Mouse (Mus musculus): ENCODE measurements around the gene Olfr106-ps. TPM values are rescaled to one million over a fixed set of nuclear protein-coding genes. Genes with fewer than 3 reads are reported as not detected.

Gene Olfr106-ps
- total RNA-seq (2022), result not detected

DNA sequence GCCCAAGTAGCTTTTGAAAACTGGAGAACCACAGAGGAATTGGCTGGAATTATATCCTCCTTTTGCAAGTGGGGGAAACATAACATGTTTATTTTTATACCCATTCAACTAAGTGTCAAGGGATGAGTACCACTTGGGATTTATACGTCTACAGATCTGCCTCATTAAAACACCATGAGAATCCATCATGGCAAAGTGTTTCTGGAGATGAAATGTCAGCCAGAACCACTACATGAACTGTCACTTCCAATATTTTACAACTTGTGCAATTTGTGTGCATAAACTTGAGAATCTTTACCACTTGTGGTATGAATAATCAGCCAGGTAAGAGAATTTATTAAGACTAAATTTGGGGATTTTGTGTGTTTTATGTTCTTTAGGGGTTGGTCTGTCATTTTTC lies at the start of gene Olfr106-ps:
Gene Olfr106-ps, plus strand, starts transcription at position 301 of the 400 bp plus-strand sequence.
- DNase-seq, result no peak

DNA sequence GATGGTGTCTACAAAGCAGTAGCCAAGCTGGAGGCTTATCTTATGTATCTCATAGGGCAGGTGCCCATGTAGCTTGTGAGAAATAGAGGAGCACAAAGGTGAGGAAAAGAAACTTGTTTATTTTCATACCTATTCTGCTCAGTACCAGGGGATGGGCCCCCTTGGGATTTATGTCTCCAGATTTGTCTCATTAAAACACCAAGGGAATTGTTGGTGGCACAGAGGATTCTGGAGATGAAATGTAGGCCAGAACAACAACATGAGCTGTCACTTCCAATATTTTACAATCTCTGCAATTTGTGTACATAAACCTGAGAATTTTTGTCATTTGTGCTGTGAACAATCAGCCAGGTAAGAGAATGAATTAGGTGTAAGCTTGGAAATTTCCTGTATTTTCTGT lies 30.9 kb upstream of the Olfr106-ps start, which contains the start of gene Olfr104-ps:
Gene Olfr104-ps, plus strand, starts transcription at position 301 of the 400 bp plus-strand sequence.
- no peak for DNase-seq

DNA sequence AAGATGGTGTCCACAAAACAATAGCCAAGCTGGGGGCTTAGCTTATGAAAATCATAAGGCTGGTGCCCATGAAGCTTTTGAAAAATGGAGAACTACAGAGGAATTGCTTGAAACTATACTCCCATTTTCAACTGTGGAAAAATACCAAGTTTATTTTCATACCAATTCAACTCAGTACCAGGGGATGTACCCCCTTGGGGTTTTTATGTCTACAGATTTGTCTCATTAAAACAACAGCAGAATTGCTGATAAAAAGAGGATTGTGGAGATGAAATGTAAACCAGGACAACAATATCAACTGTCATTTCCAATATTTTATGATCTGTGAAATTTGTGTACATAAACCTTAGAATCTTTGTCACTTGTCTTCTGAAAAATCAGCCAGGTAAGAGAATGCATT lies 11.5 kb upstream of the Olfr106-ps start, which contains the start of gene Olfr105-ps:
Gene Olfr105-ps, plus strand, starts transcription at position 301 of the 400 bp plus-strand sequence.
- DNase-seq, result no peak

DNA sequence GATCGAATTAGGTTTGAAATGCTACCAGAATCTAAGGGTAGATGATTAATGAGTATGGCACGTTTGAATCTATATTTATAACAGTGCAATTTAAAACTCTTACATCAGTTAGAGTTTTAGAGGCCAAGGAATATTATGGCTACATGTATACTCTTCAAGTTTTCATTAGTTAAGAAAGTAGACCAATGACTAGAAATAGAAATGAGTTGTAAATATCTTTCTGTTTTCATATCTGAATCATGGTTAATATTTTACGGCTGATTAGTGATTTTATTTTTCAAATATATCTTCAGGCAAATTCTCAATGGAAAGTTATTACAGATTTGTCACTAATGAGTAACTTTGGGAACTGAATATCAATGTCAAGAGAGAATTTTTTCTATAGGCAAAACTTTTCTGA lies 8.7 kb downstream of the Olfr106-ps start, which contains the start of gene Olfr107:
Gene Olfr107, plus strand, starts transcription at position 301 of the 400 bp plus-strand sequence.
- no peak for DNase-seq

DNA sequence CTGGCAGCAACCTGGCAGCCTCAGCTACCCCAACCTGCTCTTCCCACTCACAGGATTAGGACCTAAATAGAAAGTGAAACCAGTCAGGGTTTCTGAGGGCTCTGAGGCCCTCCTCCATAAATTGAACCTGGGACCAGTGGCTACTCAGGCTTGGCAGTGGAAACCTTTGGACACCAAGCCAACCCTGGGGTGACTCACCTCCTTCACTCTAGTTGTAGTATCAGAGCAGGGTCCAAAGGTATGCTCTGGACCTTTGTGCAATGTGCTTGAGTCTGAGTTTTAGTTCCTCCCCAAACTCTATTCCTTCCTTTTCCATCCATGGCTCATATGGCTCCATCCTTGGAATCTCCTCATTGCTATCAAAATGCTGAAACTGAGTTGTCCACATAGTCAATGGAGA lies 23.2 kb downstream of the Olfr106-ps start:
- no peak for DNase-seq

DNA sequence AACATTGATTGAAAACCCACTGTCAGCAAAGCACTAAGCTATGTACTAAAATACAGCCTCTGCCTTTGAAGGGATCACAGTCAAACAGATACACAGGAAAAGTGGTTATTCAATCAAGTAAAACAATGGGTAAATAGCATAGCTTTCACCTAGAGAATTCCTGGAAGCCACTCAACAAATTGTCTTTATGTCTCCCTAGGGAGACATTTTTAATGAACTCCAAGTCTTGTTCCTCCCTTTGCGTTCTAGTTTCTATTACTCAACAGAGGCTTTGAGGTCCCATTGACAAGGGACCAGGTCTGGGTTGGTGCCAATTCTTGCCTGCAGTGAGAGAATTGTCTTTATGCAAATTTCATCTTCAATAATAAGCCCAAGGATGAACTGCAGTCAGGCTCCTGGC lies 55.0 kb downstream of the Olfr106-ps start, which contains the start of gene Olfr108:
Gene Olfr108, plus strand, starts transcription at position 301 of the 400 bp plus-strand sequence.
- no peak for DNase-seq

Other genes starting within 250 kb of the Olfr106-ps start
- not detected for gene Olfr93, start 228.9 kb upstream of the Olfr106-ps start, total RNA-seq (2022)
- gene Ubd, start 196.5 kb upstream of the Olfr106-ps start, total RNA-seq (2022), result 1 to 10 TPM in 1 of 4 experiments, under 1 TPM in 2, not detected in 1; 0.31 to 3.1 (median 0.65) TPM
- not detected for gene Olfr94, start 189.4 kb upstream of the Olfr106-ps start, total RNA-seq (2022)
- not detected for gene Olfr95, start 177.3 kb upstream of the Olfr106-ps start, total RNA-seq (2022)
- not detected for gene Olfr96, start 170.2 kb upstream of the Olfr106-ps start, total RNA-seq (2022)
- not detected for gene Olfr97, start 153.1 kb upstream of the Olfr106-ps start, total RNA-seq (2022)
- not detected for gene Olfr98, start 126.6 kb upstream of the Olfr106-ps start, total RNA-seq (2022)
- 1 to 10 TPM; 5.5 to 8.0 (median 6.8) TPM for gene H2-M3, start 120.2 kb upstream of the Olfr106-ps start, total RNA-seq (2022)
- gene Olfr99, start 106.9 kb upstream of the Olfr106-ps start, total RNA-seq (2022), result not detected
- not detected for gene Olfr101, start 86.1 kb upstream of the Olfr106-ps start, total RNA-seq (2022)
- not detected for gene Olfr102, start 73.3 kb upstream of the Olfr106-ps start, total RNA-seq (2022)
- not detected for gene Olfr103, start 50.7 kb upstream of the Olfr106-ps start, total RNA-seq (2022)
- not detected for gene Olfr104-ps, start 30.8 kb upstream of the Olfr106-ps start, total RNA-seq (2022)
- gene Olfr105-ps, start 11.4 kb upstream of the Olfr106-ps start, total RNA-seq (2022), result not detected
- gene Olfr107, start 8.8 kb downstream of the Olfr106-ps start, total RNA-seq (2022), result not detected
- gene Olfr108, start 55.1 kb downstream of the Olfr106-ps start, total RNA-seq (2022), result not detected
- gene Olfr109, start 68.5 kb downstream of the Olfr106-ps start, total RNA-seq (2022), result not detected
- gene H2-M2, start 93.2 kb downstream of the Olfr106-ps start, total RNA-seq (2022), result 1 to 10 TPM; 1.6 to 7.5 (median 3.9) TPM
- under 1 TPM in 1 of 4 experiments, not detected in 3; 0.30 TPM for gene Olfr110, start 102.1 kb downstream of the Olfr106-ps start, total RNA-seq (2022)
- 1 to 10 TPM in 1 of 4 experiments, under 1 TPM in 3; 0.21 to 1.4 (median 0.56) TPM for gene Olfr111, start 117.6 kb downstream of the Olfr106-ps start, total RNA-seq (2022)
- gene Olfr112, start 179.1 kb downstream of the Olfr106-ps start, total RNA-seq (2022), result not detected
- not detected for gene Olfr113, start 187.3 kb downstream of the Olfr106-ps start, total RNA-seq (2022)
- not detected for gene Olfr114, start 202.3 kb downstream of the Olfr106-ps start, total RNA-seq (2022)
- gene Olfr115, start 236.7 kb downstream of the Olfr106-ps start, total RNA-seq (2022), result not detected
- gene Olfr116, start 236.8 kb downstream of the Olfr106-ps start, total RNA-seq (2022), result not detected

All from adrenal gland, adult 8-10 months (tissue).